Mouse (Mus musculus): ENCODE data around the gene Dock2. TPM values are rescaled to one million over a fixed set of nuclear protein-coding genes. Genes with fewer than 3 reads are reported as not detected.

The Dock2 gene
- total RNA-seq, 2 experiments from 2014 or later, result 3.0 to 5.8 TPM

DNA sequence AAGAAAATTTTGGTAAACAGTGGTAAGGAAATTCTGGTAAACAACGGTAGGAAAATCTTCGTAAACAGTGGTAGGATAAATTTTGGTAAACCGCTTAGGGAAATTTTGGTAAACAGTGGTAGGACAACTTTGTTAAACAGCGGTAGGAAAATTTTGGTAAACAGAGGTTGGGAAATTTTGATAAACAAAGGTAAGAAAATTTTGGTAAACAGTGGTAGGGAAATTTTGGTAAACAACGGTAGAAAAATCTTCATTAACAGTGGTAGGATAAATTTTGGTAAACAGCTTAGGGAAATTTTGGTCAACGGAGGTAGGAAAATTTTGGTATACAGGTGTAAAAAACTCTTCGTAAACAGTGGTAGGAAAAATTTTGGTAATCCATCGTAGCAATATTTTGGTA, 101.9 kb downstream of the Dock2 start:
- intact Hi-C loops (cut with DNase I), result no loop called here
- no peak for DNase-seq

DNA sequence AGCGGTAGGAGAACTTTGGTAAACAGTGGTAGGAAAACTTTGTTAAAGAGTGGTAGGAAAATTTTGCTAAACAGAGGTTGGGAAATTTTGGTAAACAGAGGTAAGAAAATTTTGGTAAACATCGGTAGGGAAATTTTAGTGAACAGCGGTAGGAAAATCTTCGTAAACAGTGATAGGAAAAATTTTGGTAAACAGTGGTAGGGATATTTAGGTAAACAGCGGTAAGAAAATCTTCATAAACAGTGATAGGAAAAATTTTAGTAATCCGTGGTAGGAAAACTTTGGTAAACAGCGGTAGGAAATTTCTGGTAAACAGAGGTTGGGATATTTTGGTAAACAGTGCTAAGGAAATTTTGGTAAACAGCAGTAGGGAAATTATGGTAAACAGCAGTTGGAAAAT, 239.1 kb downstream of the Dock2 start:
- DNase-seq, result no peak
- intact Hi-C loops (cut with DNase I), result no loop called here

DNA sequence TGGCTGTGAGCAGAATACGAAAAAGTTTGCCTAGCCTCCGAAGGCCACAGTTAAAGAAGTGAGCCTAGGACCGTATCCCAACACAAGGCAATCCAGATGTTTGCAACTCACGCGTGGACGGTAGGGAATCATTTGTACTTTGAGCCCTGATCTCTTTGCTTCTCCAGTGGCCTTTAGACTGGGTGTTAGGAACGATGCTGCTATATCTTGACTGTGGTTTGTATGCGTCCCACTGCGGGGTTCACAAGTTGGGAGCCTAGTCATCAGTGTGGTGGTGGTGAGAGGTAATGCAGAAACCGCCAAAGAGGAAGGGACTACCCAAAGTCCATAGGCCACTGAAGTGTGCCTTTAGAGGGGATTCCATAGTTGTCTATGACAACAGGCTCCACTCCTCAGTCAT, 251.6 kb downstream of the Dock2 start:
- intact Hi-C loops (cut with DNase I), result no loop called here
- DNase-seq, result no peak

DNA sequence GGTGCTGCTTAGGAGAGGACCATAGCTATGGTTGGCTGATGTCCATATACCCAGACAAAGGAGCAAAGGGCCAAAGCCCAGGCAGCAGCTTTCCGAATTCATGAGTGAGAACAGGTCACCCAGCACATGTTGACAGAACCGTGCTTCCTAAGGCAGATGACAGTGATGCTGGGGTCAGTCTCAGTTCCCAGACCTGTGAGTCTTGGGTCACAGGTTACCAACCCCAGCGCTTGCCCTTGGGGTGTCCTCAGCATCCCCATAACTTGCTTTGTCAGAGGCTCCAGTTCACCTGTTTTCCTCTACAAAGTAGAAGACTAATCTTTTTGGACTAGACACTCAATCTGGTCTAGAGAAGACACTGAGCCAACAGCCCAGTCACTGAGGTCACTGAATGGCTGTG, 252.7 kb downstream of the Dock2 start:
- DNase-seq, result no peak
- intact Hi-C loops (cut with DNase I), result no loop called here

DNA sequence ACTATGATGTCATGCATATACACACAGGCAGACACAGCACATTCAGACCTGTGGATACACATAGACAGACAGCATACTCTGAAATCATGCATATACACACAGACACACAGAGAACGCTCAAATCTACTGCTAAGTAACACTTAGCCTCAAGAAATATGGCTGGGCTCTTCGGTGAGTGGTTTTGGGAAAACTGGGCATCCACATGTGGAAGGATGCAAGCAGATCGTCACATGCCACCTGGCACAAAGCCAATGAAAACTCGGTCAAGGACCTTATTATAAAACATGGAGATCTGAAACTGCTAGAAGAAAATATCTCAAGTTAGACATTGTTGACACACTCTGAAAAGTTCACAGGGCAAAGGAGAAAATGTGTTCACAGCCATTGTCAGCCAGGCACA, 255.7 kb downstream of the Dock2 start:
- DNase-seq, result no peak
- intact Hi-C loops (cut with DNase I), result no loop called here

DNA sequence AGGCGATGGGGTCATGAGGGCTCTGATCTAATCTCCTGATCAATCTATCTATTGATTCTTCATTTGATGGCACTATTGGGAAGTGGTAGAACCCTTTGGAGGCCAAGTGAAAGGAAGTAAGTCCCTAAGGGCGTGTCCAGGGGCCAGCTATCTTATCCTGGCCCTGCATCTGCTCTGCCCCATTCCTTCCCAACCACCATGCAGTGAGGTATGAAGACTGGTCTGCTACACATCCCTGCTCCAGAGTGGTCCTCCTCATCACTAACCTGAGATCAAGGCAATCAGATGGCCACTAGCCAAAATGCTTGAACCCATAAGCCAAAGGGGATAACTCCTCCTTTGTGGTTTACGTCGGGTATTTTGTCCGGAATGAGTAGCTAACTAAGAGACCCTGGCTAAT, 256.5 kb downstream of the Dock2 start:
- intact Hi-C loops (cut with DNase I), result no loop called here
- DNase-seq, result no peak

DNA sequence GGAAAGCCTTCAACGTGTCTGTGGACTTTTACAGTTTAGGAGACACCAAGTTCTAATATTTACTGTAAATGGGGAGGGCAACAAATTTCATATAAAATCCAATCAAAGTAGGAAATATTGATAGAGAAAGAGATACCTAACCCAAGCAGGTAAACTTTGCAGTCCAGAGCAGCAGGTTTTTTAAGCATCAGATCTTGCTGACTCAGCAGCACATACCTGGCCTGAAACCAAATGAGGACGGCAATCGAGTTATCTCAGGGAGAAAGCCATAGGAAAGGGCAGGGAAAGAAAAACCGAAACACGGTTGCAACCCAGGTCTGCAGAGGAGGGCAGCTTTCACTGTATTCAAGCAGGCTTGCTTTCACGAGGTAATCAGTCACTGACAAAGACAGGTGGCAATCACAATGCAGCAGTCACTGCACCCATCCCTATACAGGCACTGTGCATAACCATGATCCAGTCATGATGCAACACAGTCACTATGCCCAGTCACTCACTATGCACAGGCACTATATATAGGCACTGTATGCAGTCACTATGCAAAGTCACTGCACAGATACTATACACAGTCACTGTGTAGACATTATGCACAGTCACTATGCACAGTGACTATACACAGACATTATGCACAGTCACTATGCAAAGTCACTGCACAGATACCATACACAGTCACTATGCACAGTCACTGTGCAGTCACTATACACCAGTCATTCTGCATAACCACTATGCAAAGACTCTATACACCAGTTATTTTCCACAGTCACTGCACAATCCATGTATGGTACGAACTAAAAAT, 258.4 kb downstream of the Dock2 start:
- no peak for DNase-seq
- intact Hi-C loops (cut with DNase I), result no loop called here

DNA sequence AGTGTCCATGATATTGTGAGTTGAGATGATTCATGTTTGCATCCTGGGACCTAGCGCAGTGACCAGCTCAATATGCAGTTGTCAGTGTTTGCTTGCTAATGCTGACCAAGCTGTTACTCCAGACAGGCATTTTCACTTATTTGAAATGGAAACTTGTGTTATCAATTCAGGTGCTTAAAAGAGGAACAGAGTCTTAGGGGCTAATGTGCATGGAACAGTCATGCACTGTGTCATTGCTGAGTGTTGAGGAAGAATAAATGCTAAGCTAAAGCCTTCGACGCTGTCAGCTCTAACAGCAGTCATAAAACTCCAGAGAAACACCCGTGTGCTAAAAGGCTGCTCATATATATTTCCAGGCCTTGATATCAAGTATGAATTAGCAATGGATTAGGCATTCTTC, 259.1 kb downstream of the Dock2 start:
- intact Hi-C loops (cut with DNase I), result no loop called here
- DNase-seq, result no peak

DNA sequence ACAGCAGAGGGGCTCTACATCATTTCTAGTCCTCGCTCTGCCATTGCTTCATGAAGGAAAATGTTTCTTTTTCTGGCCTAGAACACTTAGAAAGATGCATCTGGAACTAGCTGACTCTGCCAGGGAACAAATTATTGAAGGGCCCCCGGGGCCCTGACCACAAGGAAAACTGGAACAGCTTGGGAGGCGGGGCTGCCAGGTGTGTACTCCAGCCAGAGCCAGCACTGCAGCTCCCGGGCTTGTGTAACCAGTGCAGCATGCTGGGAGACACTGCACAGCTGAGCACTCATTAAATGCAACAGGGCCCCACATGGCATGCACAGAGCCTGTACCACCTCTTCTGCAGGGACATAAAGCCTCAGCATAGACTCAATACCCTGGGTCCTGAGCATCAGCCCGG, 265.1 kb downstream of the Dock2 start:
- no peak for DNase-seq

DNA sequence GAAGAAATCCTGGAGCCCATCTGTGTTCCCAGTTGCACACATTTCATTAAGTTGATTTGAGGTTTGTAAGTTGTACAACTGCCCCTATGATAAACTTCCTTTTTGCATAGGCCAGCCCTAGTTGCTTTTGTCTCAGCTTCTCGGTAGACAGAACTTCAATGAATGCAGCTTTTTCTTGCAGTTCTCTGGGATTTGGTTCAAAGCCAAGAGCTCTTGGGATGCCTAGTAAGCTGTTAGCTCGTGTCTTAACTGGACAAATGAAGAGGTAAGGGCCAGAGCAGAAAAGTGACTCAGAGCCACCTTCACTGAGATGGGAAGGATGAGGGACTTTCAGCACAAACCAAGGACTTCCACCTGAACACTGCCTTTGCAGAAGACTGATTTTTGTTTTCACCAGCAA, 266.7 kb downstream of the Dock2 start:
- no peak for DNase-seq
- intact Hi-C loops (cut with DNase I), result no loop called here

More for the DNA sequence above, 265.1 kb downstream of the Dock2 start:
- intact Hi-C loops (cut with DNase I), result no loop called here

DNA sequence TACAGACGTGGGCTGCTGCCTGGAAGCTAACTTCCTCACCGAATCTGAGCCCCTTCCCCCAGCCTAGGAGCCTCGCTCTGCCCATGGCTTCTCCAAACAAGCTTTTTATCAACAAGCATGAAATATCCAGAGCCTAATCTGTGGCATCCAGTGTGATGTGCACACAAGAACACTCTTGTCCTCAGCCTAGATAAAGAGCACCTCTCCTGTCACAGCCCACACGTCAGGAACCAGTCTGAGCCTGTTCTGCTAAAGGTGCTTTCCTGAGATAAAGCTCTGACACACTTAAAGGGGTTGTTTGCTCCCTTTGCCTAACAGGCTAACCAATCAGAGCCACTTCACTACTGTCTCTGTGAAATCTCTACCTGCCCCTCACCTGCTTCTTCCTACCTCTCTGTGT, 268.4 kb downstream of the Dock2 start:
- intact Hi-C loops (cut with DNase I), result no loop called here
- no peak for DNase-seq

DNA sequence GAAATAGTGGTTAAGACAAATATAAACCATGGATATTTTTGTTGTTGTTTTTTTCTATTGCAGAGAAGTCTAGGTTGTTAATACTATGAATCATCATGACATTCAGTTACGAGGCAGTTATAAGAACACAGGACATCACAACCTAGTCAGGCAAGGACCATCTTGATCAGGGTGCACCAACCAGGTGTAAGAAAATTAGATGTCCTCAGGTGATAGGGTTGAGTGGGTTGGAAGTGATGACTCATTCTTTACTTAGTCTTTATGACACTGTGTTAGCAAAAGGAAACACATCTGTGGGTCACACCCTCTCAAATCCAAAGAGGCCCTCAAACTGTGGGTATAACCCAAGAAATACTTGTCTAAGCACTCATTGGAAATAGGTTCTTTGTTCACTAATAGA, 277.3 kb downstream of the Dock2 start:
- no peak for DNase-seq
- intact Hi-C loops (cut with DNase I), result no loop called here

DNA sequence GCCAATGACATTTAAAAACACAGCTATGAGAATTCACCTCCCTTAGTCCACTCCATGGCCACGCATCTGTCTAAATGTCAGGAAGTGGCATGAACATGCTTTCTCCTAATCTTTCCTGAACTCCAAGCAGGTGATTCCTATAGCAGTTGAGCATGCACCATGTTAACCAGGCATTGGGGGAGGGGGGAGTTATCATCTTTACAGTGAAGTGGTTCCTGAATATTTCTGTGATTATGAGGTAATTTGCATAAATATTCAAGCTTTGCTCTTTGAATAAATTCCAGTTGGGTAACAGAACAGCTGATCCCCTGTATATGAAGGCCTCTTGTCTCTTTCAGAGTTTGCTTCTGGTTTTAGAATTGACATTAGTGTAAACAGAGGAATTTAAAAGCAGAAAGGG, 284.0 kb downstream of the Dock2 start:
- no peak for DNase-seq
- intact Hi-C loops (cut with DNase I), result no loop called here

DNA sequence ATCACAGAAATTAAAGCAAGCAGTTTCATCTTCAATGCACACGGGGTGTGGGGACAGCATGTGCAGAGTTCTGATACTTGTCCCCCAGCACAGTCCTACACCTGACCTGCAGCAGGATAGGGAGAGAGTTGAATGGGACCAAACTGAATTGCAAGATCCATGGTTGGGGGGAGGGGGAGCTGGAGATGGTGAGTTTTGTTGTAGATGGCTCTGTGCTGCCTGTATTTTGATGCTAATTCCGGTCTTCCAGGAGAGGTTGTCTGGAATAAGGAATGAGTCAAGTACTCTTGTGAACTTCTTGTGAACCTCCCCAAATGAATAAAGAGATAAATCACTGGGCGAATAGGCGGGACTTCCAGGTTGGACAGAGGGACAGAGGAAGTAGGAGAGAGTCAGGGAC, 289.0 kb downstream of the Dock2 start:
- intact Hi-C loops (cut with DNase I), result no loop called here
- no peak for DNase-seq

DNA sequence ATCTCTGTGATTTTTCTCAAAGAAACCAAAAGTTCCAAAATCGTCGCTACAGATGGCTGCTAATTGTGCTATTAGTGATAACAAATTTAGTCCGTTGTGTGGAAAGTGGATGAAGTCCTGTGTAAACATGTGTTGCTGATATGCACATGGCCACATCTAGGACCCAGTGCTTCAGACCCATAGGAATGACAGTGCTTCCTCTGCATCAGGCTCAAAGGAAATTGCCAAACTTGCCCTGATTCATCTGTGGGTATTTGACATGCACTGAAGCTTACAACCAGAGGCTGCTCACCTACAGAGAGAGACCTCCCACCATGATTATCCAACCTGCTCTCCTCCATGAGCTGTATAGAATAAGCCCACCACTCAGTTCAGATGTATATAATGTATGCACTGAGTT, 290.7 kb downstream of the Dock2 start:
- intact Hi-C loops (cut with DNase I), result no loop called here
- no peak for DNase-seq

DNA sequence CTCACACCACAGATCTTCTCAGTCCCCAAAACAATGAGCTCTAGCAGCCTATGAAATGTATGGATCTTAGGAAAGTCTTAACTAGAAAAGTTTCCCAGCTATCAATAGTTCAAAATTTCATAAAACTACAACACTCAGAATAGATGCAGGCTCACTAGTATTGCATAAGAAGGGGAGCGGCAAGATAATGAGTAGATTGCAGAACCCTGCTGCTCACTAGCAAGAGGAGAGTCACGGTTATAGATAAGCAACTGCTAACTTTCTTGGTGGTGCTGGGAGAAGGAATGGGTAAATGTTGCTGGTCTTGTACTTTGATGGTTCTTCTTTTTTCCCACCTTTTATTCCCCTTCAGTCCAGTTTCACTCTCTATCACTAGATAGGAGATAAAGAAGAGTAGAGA, 291.5 kb downstream of the Dock2 start:
- no peak for DNase-seq
- intact Hi-C loops (cut with DNase I), result no loop called here

DNA sequence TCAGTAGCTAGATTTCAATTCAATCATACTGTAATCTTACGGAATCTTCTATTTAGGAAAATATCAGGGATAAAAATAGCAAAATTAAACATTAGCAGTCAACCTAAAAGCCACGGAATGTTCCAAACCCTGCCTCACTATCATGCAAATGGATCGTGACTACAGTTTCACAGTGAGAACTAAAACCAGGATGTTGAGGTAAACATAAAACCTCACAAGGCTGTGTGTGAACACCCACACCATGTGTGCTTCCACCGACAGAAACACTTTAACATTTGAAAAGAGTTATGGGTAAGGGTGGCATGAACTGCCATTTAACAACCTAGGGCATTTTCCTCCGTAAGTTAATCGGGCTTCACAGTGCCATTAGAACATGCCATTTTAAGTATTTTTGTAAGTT, 294.1 kb downstream of the Dock2 start:
- intact Hi-C loops (cut with DNase I), result no loop called here
- no peak for DNase-seq

DNA sequence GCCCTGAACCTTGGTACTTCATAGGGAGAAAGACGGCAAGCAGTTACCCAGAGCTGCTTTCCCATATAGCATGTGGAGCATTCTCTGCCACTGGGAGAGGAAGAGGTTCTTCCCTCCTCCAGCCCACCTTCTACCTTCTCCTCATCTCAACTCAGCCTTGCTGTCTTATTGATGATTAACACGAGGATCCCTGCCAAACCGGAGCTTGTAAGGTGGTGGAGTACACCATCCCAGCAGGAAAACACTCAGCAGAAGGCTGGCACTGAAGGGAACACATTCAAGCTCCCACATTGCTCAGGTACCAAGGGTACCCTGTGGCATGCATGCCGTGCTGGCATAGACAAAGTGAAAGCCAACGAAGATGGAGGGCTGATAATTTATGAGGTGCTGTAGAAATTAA, 304.4 kb downstream of the Dock2 start:
- DNase-seq, result no peak
- intact Hi-C loops (cut with DNase I), result no loop called here

DNA sequence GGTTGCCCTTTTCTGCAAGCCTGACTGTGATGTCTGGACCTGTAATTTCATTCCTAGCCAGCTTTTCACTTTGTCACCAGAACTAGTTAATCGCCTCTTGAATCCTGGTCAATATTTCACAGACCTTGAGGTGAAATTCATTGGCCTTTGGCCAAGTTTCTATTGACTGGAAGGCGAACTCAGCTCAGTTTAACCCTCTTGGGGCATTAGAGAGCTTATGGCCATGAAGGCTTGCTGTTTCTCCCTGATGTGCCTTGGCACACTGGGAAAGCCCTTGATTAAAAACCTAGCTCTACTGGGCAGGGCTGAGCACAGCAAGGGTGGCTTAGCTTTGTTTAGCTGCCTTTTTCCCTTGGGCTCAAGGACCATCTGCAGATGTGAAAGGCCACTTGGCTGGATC, 313.9 kb downstream of the Dock2 start:
- intact Hi-C loops (cut with DNase I), result no loop called here
- DNase-seq, result no peak

DNA sequence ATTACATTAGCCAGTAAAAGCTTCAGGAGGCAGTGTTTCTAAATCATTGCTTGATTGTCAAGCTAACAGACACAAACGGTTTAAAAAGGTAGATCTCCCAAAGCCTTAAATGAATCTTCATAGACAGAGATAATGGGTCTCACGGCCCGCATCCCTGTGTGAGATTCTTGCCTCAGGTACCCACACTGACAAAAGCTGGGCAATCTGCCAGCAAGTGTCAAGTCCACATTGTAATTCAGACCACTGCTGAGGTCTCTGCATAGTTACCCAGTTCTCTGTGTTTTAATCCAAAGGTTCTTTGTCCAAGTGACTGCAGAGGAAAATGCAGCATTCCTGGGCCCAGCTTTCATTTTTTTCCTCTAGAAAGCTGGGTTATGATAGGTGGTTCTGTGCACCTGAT, 315.1 kb downstream of the Dock2 start:
- DNase-seq, result no peak
- intact Hi-C loops (cut with DNase I), result no loop called here

DNA sequence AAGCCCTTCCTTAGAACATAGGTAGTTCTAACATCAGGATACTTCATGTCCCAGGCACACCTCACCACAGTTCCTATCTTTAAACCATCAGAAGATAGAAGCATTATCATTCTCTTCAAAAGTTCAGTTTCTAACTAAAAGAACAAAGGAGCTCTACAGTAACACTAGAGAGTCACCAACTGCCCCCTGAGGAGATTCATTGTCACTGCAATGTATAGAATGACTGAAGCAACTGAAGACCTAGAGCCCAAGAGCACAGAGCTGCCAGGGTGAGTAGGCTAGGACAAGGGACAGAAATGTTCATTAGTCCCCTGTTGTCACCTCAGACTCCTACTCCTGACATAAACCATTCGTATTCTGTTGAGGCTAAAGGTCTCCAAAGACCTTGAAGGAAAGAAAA, 316.6 kb downstream of the Dock2 start:
- no peak for DNase-seq
- intact Hi-C loops (cut with DNase I), result no loop called here

DNA sequence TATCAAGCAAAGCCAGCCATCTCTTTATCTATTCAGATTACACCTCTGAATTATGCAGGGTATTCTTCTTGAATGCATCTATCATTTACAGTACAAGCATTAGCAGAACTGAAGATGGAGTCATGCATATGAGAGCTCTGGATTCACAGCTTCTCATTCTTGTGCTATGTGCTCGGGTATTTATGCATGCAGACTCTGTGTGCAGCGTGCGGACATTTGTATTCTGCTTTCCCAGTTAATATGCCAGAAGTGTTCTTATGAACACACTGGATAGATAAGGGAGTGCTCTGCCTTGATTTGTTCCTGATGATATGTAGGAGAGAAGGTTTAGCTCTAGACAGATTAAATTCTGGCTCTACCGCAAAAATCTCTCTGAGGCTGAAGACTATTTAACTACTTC, 333.7 kb downstream of the Dock2 start:
- intact Hi-C loops (cut with DNase I), result no loop called here

DNA sequence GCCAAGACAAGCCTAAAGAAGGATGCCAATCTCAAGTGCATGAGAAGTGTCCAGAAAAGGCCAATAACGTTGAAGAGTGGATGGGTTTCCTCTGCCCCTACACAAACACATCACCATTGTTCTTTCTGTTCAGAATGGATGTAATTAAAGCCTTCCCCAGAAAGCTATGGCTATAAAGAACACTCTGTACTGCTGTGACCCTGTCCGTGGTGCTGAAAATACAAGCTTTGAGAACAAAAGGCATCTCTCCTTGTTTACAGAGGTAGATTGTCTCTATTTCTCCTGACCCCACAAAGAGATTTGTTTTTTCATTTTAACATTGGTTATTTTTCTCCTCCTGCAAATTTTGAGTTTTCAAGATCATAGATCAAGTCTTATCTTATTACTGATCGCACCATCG, 335.8 kb downstream of the Dock2 start:
- peak; percentile 22 to 39 for DNase-seq
- intact Hi-C loops (cut with DNase I), result no loop called here

More for the DNA sequence above, 333.7 kb downstream of the Dock2 start:
- DNase-seq, result no peak

Data from heart, postnatal 14 days (tissue).